Mouse (Mus musculus): ENCODE data around the gene Skida1. TPM values are rescaled to one million over a fixed set of nuclear protein-coding genes. Genes with fewer than 3 reads are reported as not detected.

Skida1 gene
- polyA plus RNA-seq, 1 experiment from 2014 or later, result 8.5 TPM

DNA sequence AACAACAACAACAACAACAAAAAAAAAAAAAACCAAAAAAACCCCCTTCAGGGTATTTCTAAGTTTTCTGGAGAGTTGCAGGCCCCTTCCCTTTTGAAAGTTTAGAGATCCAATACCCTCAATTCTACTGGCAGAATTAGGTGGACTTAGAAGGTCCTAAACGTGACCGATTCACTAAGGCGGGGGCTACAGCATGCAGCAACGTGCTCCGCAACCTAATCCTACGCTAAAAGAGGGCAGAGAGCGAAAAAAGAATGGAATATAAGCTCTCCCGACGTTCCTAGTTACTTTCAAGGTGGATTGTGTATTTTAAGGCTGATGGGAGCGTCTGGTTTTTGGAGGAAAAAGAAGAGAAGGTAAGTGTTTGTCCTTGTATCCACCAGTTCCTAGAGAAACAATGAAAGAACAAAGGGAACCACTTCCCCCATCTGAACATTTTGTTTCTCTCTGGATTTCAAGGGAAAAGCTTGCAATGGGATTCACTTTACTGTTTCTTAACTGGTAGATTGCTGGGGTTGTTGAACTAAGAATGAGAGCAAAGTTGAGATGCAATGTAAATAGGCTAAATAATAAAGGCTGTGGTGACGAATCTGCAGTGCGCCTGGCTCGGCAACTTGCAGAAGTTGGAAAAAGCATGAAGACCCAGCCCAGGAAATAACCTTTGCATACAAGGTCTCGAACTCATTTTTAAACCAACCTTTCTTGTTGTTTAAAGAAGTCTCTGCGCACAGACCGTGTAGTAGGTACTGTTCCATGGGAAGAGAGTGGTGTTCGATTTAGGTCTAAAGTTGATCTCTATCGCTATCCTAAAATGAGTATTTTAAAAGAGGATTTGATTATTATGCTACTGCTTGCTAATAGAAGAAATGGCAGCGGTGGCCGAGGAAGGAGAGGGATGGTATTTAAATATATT, 6.4 kb upstream of the Skida1 start, which contains the start of gene Mllt10:
Gene Mllt10, plus strand, starts transcription at position 222 of the 913 bp plus-strand sequence.
- peaks cover 10% of the 10 kb centered on the region for H3K4me1 ChIP-seq (ENCODE audit: insufficient read depth)
- no peaks in the 10 kb centered on the region for H3K36me3 ChIP-seq (ENCODE audit: insufficient read depth)
- DNase-seq (peak; percentile 72), ATAC-seq (ENCODE audit: insufficient read depth) (no peak)
- H3K4me2 ChIP-seq, result peak within 1 kb of the TSS; percentile 94
- H3K9ac ChIP-seq, result peak within 1 kb of the TSS; percentile 94
- WGBS, result 3% methylated on average over 20 of the region's 20 CpGs
- peak within 1 kb of the TSS; percentile 98 for H3K27ac ChIP-seq (ENCODE audit: low read depth)
- H3K9me3 ChIP-seq (ENCODE audit: low read depth, low read length), result no peaks in the 10 kb centered on the region
- H3K27me3 ChIP-seq (ENCODE audit: insufficient read depth, low read length), result no peaks in the 10 kb centered on the region
- H3K4me3 ChIP-seq (ENCODE audit: low read depth, low read length), result peak within 1 kb of the TSS; percentile 51
- TF ChIP-seq CTCF (IDR thresholded peaks at IDR 0.05; ENCODE audit: low read depth), result no peak

DNA sequence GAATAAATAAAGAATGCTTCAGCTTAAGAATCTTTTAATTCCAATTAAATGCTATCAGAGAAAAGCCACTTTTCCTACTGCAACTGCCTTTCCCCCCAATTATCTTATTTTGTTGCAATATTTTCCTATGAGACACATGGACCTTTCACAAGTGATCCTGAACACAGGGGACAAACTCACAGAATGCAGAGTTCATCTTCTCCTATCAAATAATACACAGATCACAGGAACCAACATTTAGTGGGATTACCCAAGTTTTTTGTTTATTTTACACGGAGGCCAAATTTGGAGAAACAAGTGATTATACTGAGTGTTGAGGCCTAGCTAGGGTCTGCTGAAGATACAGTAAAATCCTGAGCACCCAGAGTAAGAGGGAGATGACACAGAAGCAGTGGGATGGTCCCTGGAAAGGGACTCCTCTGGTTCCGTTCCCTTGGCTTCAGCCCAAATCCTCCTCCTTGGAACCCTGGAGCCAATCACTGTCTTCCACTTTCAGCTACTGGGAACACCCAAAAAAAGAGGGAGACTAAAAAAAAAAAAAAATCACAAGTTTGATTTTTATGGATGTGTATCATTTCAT, 5.2 kb upstream of the Skida1 start:
- peak; percentile 93 for DNase-seq
- H3K4me2 ChIP-seq, result peak overlapping the region; percentile 94
- H3K9me3 ChIP-seq (ENCODE audit: low read depth, low read length), result no peaks in the 10 kb centered on the region
- no peak for TF ChIP-seq CTCF (IDR thresholded peaks at IDR 0.05; ENCODE audit: low read depth)
- H3K4me3 ChIP-seq (ENCODE audit: low read depth, low read length), result peak overlapping the region; percentile 51; the same call in 1 of the 2 replicates
- peak overlapping the region; percentile 98 for H3K27ac ChIP-seq (ENCODE audit: low read depth)
- H3K9ac ChIP-seq, result no peak overlapping the region
- ATAC-seq (ENCODE audit: insufficient read depth), result no peak
- H3K36me3 ChIP-seq (ENCODE audit: insufficient read depth), result no peaks in the 10 kb centered on the region
- H3K27me3 ChIP-seq (ENCODE audit: insufficient read depth, low read length), result no peaks in the 10 kb centered on the region
- 14% methylated on average over 2 of the region's 2 CpGs for WGBS
- H3K4me1 ChIP-seq (ENCODE audit: insufficient read depth), result peaks cover 18% of the 10 kb centered on the region

DNA sequence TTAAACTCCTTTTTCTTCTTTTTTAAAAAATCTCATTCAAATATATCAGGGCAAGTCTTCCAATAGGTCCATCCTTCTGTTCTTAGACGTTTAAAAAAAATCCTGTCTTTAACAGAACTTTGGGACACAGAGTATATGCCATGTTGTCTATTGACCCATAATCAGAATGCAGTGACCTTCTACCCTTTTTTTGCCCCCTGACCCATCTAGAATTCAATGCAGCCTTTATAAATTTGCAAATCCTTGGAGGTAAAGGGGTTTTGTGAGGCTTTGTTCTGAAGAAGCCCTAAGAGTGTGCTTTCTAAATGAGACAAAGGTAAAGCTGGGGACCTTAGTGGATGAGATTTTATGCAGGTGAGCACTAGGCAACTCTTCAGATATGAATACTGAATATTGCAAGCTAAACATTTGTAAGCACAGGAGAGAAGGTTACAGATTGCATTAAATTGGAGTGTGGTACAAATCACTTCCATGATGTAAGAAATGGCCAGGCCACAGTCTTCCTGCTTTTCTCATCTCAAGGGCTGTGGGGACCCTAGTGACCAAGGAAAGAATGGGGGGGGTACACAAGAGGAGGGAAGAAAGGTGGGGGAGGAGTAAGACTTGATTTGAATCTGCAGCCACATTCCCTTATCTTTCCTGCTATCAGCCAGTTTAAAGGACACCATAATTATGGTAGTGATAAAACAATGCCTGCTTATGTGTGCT, 4.5 kb upstream of the Skida1 start:
- ATAC-seq (ENCODE audit: insufficient read depth), result no peak
- DNase-seq, result no peak
- Histone ChIP-seq H3K36me3 (ENCODE audit: insufficient read depth) (no peaks in the 10 kb centered on the region), H3K27ac (ENCODE audit: low read depth) (no peak overlapping the region), H3K27me3 (ENCODE audit: insufficient read depth, low read length) (no peaks in the 10 kb centered on the region), H3K4me2 (no peak overlapping the region), H3K9me3 (ENCODE audit: low read depth, low read length) (no peaks in the 10 kb centered on the region), H3K4me3 (ENCODE audit: low read depth, low read length) (no peak overlapping the region), H3K4me1 (ENCODE audit: insufficient read depth) (peaks cover 18% of the 10 kb centered on the region), H3K9ac (no peak overlapping the region)
- 59% methylated on average over 1 of the region's 1 CpGs for WGBS
- TF ChIP-seq CTCF (IDR thresholded peaks at IDR 0.05; ENCODE audit: low read depth), result no peak

DNA sequence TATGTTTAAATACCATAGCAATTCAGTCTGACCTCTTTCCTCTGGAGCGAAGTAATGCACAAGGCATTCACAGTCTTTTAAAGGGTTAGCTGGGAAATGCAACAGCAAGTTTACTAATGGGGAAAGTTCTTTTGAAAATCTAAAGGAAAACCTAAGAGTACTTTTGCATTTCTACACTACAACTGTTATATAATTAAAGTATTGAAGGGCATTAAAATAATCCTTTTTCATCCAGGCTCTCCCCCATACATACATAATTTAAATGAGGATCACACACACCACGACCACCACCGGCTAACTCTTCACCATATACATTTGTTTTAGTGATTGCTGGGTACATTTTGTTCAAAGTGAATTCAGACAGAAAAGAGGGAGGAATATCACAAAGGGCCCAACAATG, 3.7 kb upstream of the Skida1 start:
- DNase-seq (no peak), ATAC-seq (ENCODE audit: insufficient read depth) (no peak)
- no peak for TF ChIP-seq CTCF (IDR thresholded peaks at IDR 0.05; ENCODE audit: low read depth)
- no peak overlapping the region for H3K4me2 ChIP-seq
- no peak overlapping the region for H3K4me3 ChIP-seq (ENCODE audit: low read depth, low read length)
- 63% methylated on average over 3 of the region's 3 CpGs for WGBS
- no peaks in the 10 kb centered on the region for H3K27me3 ChIP-seq (ENCODE audit: insufficient read depth, low read length)
- no peaks in the 10 kb centered on the region for H3K9me3 ChIP-seq (ENCODE audit: low read depth, low read length)
- H3K27ac ChIP-seq (ENCODE audit: low read depth), result no peak overlapping the region
- peaks cover 18% of the 10 kb centered on the region for H3K4me1 ChIP-seq (ENCODE audit: insufficient read depth)
- H3K36me3 ChIP-seq (ENCODE audit: insufficient read depth), result no peaks in the 10 kb centered on the region
- H3K9ac ChIP-seq, result no peak overlapping the region

DNA sequence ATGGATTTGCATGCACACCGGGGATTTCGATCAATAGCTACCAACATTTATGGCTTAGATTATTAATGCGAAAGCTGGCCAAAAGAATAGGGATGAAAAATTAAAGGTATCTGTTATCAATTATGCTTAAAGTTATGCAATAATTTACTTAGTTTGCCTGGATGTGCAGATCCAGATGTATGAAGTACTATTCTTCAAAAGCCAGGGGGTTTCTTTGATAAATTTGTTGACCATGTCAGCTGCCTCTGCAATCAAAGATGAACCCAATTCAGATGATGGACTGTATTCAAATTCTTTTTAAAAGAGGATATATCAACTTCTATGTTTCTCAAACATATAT, 3.0 kb upstream of the Skida1 start:
- no peak for TF ChIP-seq CTCF (IDR thresholded peaks at IDR 0.05; ENCODE audit: low read depth)
- Histone ChIP-seq H3K36me3 (ENCODE audit: insufficient read depth) (no peaks in the 10 kb centered on the region), H3K27me3 (ENCODE audit: insufficient read depth, low read length) (no peaks in the 10 kb centered on the region), H3K9me3 (ENCODE audit: low read depth, low read length) (no peaks in the 10 kb centered on the region), H3K4me3 (ENCODE audit: low read depth, low read length) (no peak overlapping the region), H3K9ac (no peak overlapping the region), H3K4me2 (no peak overlapping the region), H3K4me1 (ENCODE audit: insufficient read depth) (peaks cover 18% of the 10 kb centered on the region), H3K27ac (ENCODE audit: low read depth) (no peak overlapping the region)
- DNase-seq (no peak), ATAC-seq (ENCODE audit: insufficient read depth) (no peak)
- 63% methylated on average over 3 of the region's 3 CpGs for WGBS

DNA sequence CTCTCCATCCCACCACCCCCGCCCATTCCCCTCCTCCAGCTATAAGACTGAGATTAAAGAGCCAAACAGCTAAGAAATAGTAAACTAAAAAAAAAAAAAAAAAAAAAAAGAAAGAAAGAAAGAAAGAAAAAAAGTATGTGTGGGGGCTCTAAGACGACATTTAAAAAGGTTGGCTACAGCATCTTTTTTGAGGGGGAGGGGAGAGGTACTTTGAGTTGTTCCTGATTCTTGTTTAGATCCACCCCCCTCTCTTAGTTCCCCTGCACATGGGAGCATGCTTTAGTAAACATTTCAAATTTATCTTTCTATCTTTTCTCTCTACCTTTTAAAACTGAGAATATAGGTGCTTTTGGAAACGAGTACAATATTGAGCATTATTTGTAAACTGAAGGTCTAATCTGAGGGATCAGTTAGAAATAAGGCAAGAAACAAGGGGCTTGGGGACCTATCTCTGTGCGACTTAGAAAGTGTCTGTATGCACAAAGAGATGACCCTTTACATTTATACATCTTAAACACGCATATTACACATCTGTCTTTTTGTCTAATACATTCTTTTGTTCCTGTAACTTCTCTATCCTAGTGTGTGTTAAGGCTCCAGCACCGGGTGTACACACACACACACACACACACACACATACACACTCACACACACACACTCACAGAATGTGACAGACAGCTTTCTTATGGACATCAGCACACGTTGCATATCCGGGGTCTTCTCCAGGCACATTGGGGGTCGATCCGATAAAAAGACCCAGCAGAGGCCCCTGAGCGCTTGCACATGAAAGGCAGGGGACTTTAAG, 2.4 kb upstream of the Skida1 start:
- Histone ChIP-seq H3K9ac (peak overlapping the region; percentile 99; the same call in 1 of the 2 replicates), H3K9me3 (ENCODE audit: low read depth, low read length) (no peaks in the 10 kb centered on the region), H3K4me2 (peak overlapping the region; percentile 90), H3K4me1 (ENCODE audit: insufficient read depth) (peaks cover 18% of the 10 kb centered on the region), H3K27ac (ENCODE audit: low read depth) (peak overlapping the region; percentile 99; the same call in 1 of the 2 replicates), H3K36me3 (ENCODE audit: insufficient read depth) (no peaks in the 10 kb centered on the region), H3K4me3 (ENCODE audit: low read depth, low read length) (peak overlapping the region; percentile 79), H3K27me3 (ENCODE audit: insufficient read depth, low read length) (no peaks in the 10 kb centered on the region)
- DNase-seq, result no peak
- no peak for TF ChIP-seq CTCF (IDR thresholded peaks at IDR 0.05; ENCODE audit: low read depth)
- no peak for ATAC-seq (ENCODE audit: insufficient read depth)
- 28% methylated on average over 11 of the region's 11 CpGs for WGBS

All from lung, embryonic 14.5 days (tissue).